Mouse (Mus musculus): ENCODE measurements around the gene Cstf1.

Gene Cstf1

GRCm38 (mm10) chr2:172416218-172416617 lies 45.7 kb downstream of the Cstf1 start:
- no peak for DNase-seq (ENCODE audit: low spot score in 2 of 2)

- DNase-seq (ENCODE audit: low spot score in 2 of 2): no peak
Measured at GRCm38 (mm10) chr2:172416876-172417275, 46.4 kb downstream of the Cstf1 start.

- no peak for DNase-seq (ENCODE audit: low spot score in 2 of 2)
Measured at GRCm38 (mm10) chr2:172418208-172418607, 47.7 kb downstream of the Cstf1 start.

- DNase-seq (ENCODE audit: low spot score in 2 of 2): no peak
Measured at GRCm38 (mm10) chr2:172430609-172431008, 60.1 kb downstream of the Cstf1 start.

All from natural killer cell, adult 2 months (primary cell).